Mouse (Mus musculus) gastrocnemius, adult 18-20 months (tissue): Measurements from ENCODE around the gene Arl4a. TPM values are rescaled to one million over a fixed set of nuclear protein-coding genes. Genes with fewer than 3 reads are reported as not detected.

ENCODE experiments used
- DNase-seq: peaks from one replicate; pipeline ENCODE4 v3.0.0; 2021; ENCODE audit warnings: low spot score
- total RNA-seq, 2 experiments: library from RNA; stranded (reverse); gene quantifications; 2 replicates each; pipeline ENCODE4 v1.2.3; 2021

Gene Arl4a
- total RNA-seq, 2 experiments from 2014 or later = 21.9 to 23.0 TPM

GRCm38 (mm10) chr12:39968109-39968508 lies 69.7 kb downstream of the Arl4a start:
- no peak for DNase-seq

- DNase-seq = no peak
Observed at GRCm38 (mm10) chr12:39959166-39959565, 78.7 kb downstream of the Arl4a start.

- no peak for DNase-seq
Observed at GRCm38 (mm10) chr12:39957931-39958671, 79.7 kb downstream of the Arl4a start.

GRCm38 (mm10) chr12:39956396-39956795 lies 81.4 kb downstream of the Arl4a start:
- peak; percentile 17 for DNase-seq

Other genes starting within 250 kb of the Arl4a start
- gene Scin, start 96.2 kb upstream of the Arl4a start, total RNA-seq = 1 to 10 TPM; 1.4 to 1.6 TPM
- gene Lsmem1, start 161.5 kb upstream of the Arl4a start, total RNA-seq = 10 to 100 TPM; 60.6 to 68.5 TPM
- 100 to 1,000 TPM in 1 of 2 experiments, 10 to 100 TPM in 1; 79.2 to 225 TPM for gene Ifrd1, start 210.5 kb upstream of the Arl4a start, total RNA-seq